Mouse (Mus musculus) kidney, adult 11 months (tissue): ENCODE measurements around the gene Itgb1bp1.
A peak's percentile ranks its signal among the peaks of the same experiment; 100 is the strongest.

Experiments used
- DNase-seq: peaks from one replicate; pipeline ENCODE4 v3.0.0; 2022

The Itgb1bp1 gene

DNA sequence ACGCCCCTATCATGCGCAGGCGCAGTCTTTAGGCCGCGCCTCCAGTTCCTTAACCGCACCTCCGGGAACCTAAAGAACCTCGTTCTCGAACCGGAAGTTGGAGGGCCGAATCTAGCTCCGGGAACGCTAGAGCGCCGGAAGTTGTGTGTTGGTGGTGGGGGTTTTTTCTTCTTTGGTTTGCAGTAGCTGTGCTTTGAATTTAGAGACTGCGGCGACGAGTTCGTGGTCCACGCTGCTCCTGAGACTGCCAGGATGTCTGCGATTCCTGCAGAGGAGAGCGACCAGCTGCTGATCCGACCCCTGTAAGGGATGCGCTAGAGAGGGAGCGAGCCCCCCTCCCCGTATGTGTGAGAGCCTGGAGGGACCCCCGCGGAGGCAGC is at the start of gene Itgb1bp1:
Itgb1bp1 (minus strand) TSS at position 42 of the 380 bp plus-strand sequence.
- peak; percentile 98 for DNase-seq

DNA sequence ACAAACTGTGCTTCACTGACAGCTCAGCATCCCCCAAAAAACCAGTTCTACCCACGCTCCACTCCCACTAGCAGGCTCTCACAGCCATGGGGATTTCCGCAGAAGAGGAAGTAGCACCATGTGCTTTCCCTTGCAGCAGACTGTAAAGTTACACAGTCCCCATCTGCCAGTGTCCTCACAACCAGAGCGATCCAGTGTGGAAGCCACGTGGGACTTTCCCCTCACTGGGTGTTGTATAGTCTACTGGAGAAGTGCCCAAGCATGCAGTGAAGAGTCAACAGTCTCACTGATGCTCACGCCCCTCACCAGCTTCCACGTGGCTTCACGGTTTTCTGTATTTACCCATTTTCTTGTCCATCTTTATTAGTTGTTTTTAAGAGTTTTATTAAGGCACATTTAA is 49.8 kb upstream of the Itgb1bp1 start:
- no peak for DNase-seq

DNA sequence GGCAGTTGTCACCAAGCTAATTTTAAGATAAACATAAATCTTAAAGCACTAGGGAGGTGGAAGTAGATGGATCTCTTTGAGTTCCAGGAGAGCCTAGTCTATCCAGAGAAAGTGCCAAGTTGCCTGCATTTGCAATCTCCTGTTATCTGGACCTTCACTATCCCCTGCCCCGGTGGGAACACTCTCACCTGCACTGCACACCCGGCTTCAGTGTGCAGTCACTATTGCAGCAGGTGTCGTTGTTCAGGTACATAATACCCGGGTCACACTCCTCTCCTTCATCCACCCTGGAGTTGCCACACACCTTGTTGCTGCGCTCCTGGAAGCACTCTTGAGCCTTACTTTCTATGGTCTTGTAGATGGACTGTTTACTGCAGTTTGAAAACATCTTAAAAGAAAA is 47.7 kb upstream of the Itgb1bp1 start:
- DNase-seq, result no peak

GRCm38 (mm10) chr12:21333021-21333420 is 46.9 kb upstream of the Itgb1bp1 start:
- DNase-seq, result no peak

DNA sequence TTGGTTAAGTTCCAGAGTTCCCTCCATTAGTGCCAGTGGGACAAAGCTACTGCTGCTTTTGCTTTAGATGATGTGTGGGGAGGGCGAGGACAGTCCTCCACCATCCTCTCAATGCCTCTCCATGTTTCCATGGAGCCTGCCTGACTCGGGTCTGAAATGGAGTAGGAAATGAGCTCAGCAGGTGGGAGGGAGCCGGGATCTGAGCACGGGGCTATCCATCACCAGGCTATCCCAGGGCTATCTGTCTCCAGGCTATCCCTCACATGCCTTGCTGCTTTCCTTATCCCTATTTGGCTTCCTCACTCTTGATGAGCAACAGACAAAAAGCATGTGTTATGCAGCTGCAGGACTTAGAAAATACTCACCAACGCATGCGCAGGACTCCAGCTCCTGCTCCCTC is 45.6 kb upstream of the Itgb1bp1 start:
- DNase-seq, result no peak

DNA sequence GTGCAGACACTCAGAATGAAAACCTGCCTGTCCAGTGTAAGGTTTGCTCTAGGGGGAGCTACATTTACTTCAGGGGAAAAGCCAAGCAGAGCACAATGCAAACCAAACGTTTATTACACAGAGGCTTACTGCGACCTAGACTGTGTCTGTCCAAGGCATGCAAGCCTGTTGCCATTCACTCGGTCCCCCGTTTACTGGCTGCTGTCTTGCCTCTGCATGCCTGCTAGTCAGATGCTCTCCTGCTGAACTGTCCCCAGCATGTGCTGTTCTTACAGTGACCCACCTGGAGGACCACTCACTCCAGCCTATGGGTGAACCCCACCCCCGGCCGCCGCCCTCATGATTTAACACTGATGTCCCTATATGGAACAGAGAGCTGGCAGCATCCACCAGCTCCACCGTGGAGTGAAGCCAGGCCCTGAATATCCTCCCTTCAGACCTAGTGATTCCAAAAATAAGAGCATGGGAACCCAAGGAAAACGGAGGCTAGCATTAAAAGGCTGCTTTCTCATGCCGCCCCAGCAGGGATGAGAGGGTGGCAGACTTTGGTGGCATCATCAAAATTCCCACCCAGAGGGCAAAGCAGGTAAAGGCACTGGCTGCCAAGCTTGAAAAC is 45.0 kb upstream of the Itgb1bp1 start:
- no peak for DNase-seq

DNA sequence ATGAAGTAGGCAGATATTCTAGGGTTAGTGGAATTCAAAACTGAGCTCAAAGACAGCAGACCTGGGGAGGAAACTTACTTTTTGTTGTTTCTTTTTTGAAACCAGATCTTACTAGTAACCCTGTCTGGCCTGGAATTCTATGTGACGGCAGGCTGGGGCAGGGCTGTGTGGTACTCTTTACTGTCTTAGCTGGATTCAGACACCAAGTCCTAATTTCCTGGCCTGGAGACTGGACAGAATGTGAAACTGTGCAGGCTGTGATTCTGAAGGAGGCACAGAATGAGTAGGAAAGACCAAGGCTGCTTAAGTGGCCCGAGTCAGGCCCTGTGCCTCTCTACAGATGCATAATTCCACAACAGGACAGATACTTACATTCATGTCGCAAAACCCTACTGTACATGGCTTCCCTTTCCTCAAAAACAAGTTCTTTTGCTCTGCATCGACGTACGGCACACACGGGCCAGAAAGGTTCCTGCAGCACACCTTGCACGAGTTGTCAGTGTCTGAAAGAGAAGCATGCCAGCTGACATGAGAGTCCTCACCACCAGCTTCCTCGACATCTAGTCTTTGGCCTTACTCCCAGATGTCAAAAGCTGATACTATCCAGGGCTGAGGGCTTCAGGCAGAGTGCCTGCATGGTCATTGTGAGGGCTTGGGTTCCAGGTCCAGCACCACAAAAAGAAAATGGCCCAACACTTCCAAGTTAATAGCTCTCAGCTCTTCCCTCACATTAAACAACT is 43.7 kb upstream of the Itgb1bp1 start:
- DNase-seq, result no peak

DNA sequence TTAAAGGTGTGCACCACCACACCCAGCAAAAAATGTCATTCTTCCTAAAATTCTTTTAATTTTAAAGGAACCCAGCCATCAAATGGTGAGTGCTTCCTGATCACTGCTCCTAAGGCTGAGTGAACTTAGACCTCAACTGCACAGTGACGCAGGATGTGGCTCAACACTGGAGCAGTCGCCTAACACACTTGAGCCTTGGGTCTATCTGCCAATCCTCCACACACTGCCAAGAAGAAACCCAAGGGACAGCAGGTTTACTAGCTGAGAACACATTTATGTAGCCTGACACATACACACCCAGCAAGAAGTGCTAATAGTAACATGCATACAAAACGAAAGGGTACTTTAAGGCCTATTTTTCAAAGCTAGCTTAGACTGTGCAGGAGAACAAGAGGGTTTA is 40.2 kb upstream of the Itgb1bp1 start:
- DNase-seq, result no peak

- DNase-seq, result no peak
Measured at GRCm38 (mm10) chr12:21325266-21325665, 39.2 kb upstream of the Itgb1bp1 start.

- DNase-seq, result no peak
Measured at GRCm38 (mm10) chr12:21324101-21324500, 38.0 kb upstream of the Itgb1bp1 start.

DNA sequence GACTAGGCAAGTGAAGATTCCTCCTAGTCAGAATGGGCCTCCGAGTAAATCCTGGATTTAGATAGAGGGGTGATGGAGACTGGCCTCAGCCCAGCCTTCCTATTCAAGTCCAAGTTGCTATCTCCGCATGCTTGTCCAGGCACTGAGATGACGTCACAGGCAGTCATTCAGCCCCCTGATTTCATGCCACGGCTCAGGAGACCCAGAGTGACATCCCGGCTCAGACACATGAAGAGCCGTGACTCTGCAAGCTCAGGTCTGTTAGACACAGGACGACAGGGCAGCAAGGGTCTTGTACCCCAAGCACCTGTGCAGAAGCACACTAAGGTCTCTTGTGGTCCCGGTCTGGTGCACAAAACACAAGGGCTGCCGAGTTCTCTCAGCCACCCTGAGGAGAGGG is 36.8 kb upstream of the Itgb1bp1 start:
- DNase-seq, result no peak

DNA sequence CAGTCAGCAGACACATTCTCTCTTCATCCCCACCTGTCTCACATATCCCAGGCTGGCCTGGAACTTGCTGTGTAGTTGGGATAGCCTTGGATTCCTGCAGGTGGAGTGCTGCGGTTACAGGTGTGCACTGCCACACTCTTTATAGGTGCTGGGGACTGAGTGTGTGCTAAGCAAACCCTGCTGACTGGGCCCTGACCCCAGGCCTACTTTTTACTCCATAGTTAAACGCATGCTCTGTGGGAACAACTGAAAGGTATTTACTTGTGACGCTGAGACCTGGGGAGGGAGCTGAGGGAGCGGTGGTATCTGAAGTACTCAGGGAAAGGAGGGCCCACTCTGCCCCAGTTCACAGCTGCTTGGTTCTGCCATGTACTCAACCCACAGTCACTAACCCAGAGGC is 36.2 kb upstream of the Itgb1bp1 start:
- no peak for DNase-seq

- peak; percentile 80 for DNase-seq
Measured at GRCm38 (mm10) chr12:21321170-21321569, 35.1 kb upstream of the Itgb1bp1 start.

GRCm38 (mm10) chr12:21320317-21320716 is 34.2 kb upstream of the Itgb1bp1 start:
- peak; percentile 59 for DNase-seq

- DNase-seq, result peak; percentile 79
Measured at GRCm38 (mm10) chr12:21318143-21318895, 32.2 kb upstream of the Itgb1bp1 start.

- DNase-seq, result no peak
Measured at GRCm38 (mm10) chr12:21316869-21317265, 30.8 kb upstream of the Itgb1bp1 start.

GRCm38 (mm10) chr12:21315923-21316868 is 30.1 kb upstream of the Itgb1bp1 start, which contains the start of gene Iah1:
Iah1 (plus strand) TSS chr12:21316389.
- peak; percentile 88 for DNase-seq

- no peak for DNase-seq
Measured at GRCm38 (mm10) chr12:21312201-21312600, 26.1 kb upstream of the Itgb1bp1 start.

GRCm38 (mm10) chr12:21306721-21307120 is 20.6 kb upstream of the Itgb1bp1 start:
- no peak for DNase-seq

DNA sequence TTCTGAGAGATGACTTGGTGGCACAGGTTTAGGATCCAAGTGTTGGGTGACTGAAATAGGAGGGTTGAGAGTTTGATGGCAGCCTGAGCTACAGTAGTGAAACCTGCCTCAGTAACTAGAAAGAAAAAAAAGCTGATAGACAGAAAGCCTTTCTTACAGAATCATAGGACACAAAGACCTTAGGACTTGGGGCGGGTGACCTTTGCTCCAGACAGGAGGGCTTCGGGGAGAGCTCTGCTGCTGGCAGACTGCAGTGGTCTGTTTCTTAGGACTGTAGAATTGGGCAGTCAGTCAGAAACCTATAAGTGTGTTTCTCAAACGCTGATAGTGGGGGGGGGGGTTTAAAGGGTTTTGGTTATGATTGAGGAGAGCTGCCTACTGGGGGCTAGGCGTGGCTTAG is 19.7 kb upstream of the Itgb1bp1 start:
- peak; percentile 63 for DNase-seq

GRCm38 (mm10) chr12:21302361-21302783 is 16.3 kb upstream of the Itgb1bp1 start:
- DNase-seq, result peak; percentile 87

DNA sequence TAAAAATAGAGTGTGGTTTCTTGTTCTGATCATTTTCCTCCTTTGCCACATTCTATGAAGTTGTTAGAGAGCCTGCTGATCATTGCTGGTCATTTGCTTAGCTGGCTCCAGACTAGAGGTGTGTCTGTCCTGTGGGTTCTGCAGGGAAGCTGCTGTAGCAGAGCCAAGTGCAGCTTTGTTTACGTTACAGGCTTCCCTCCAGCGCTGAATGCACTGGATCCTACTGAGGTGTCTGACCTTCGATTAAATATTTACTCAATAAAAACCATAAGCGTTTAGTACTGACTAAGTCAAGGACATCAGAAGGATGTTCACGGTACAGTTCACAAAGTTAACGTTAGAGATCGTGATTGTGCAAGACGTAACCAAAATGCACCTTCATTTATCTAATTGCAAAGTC is 15.8 kb upstream of the Itgb1bp1 start:
- DNase-seq, result peak; percentile 73

GRCm38 (mm10) chr12:21301324-21301723 is 15.2 kb upstream of the Itgb1bp1 start:
- no peak for DNase-seq
